Mouse (Mus musculus) frontal cortex, postnatal 14 days (tissue): ENCODE measurements around the gene Ywhae.

Experiments used
- DNase-seq, 2 experiments: peaks; one replicate each; pipeline ENCODE4 v3.0.0; 2022; ENCODE audit warnings: low spot score in 2 of 2

Ywhae gene

GRCm38 (mm10) chr11:75737806-75738476 lies 5.3 kb downstream of the Ywhae start:
- no peak for DNase-seq

GRCm38 (mm10) chr11:75738477-75738821 lies 5.8 kb downstream of the Ywhae start:
- no peak for DNase-seq

DNA sequence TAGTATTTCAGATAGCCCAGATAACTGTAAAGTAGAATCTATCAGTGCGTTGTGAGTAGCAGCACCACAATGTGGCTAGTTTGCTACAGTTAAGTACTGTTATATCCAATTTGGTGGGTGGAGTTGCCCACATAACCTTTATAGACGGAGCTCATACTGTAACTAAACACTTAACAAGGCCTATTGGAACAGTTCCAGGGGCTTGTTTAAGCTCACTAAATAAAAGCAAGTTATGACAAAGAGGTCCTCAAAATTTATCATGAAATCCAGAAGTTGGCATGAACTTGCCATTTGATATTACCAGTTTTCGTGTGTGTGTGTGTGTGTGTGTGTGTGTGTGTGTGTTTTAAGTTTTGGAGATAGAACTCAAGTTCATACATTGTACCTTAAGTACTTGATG lies 7.5 kb downstream of the Ywhae start:
- no peak for DNase-seq

- DNase-seq, result no peak
Observed at GRCm38 (mm10) chr11:75741615-75742014, 8.9 kb downstream of the Ywhae start.

DNA sequence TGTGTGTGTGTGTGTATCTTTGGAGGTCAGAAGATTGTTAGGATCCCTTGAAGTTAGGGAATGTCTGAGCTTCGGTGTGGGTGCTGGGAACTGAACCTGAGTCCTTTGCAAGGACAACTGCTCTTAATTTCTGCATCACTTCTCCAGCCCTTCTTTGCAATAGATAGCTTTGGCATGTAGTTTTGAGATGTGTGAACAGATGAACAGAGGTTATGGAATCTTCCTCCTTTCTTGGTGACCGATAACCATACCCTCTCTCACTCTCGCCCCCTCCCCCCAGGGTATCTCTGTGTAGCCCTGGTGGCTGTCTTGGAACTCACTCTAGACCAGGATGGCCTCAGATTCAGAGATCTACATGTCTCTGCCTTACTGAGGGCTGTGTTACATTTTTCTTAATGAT lies 12.1 kb downstream of the Ywhae start:
- DNase-seq, result no peak

- no peak for DNase-seq
Observed at GRCm38 (mm10) chr11:75750537-75750936, 17.9 kb downstream of the Ywhae start.

DNA sequence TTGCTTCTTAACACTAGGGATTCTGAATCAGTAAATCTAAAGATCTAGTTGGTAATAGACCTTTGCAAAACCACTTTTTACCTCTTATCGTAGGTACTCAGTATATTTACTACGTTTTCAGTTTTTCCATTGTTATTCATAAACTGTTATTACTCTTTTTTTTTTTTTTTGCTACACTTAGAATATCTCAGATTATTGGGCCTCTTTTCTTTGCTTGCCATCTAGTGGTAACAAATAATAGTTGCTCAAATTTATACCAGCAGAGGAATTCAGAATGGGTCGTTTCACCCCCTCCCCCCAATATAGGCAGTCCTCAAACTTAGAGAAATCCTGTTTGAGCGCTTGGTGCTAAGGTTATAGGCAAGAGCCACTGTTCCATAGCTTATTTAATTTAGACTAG lies 18.4 kb downstream of the Ywhae start:
- DNase-seq, result no peak

- DNase-seq, result no peak
Observed at GRCm38 (mm10) chr11:75756687-75757086, 24.0 kb downstream of the Ywhae start.

DNA sequence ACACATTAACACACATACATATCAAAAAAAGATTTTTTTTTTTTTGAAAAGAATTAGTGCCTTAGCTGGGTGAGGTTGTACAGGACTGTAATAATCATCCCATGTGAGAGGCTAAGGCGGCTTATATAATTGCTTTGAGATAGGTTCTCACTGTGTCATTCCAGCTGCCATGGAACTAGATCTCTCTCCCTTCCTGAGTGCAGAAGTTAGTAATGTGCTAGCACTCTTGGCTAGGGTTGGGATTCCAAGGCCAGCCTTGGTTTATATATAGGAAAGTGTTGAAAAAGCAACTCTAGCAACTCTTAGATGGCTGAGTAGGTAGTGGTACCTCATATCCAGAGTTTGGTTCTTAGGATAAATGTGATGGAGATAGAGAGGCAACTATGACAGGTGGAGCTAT lies 25.9 kb downstream of the Ywhae start:
- DNase-seq, result no peak

DNA sequence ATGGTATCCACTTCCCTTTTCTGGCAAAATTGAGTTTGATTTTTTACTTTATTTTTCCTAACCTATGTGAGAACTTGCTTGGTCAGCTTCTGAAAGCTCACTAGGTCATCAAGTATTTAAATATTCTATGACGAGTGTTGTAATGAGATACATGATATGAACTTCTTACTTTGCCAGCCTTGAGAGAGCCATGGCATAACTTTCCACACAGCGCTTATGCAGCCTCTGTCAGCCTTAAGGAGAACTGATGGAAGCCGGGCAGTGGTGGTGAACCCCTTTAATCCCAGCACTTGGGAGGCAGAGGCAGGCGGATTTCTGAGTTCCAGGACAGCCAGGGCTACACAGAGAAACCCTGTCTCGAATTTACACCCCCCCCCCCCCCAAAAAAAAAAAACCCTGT lies 28.1 kb downstream of the Ywhae start:
- no peak for DNase-seq

DNA sequence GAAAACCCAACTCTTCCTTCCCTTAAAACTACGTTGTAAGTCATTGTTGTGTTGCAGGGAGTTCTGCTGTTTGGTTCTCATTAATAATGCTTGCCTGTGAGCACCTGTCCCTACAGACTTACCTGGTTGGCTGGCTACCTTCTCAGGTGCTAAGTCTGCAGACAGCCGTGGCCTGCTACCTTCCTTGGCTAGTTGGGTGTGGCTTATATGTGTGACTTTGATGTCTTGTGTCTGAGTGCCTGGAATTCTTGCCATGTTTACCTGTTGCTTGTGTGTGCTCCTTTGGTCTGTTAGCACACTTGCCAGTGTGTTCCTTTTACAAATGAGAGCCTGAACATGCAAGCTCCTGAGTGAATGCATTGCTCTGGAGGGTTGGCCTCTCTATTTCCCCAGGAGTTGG lies 30.0 kb downstream of the Ywhae start:
- DNase-seq, result no peak

DNA sequence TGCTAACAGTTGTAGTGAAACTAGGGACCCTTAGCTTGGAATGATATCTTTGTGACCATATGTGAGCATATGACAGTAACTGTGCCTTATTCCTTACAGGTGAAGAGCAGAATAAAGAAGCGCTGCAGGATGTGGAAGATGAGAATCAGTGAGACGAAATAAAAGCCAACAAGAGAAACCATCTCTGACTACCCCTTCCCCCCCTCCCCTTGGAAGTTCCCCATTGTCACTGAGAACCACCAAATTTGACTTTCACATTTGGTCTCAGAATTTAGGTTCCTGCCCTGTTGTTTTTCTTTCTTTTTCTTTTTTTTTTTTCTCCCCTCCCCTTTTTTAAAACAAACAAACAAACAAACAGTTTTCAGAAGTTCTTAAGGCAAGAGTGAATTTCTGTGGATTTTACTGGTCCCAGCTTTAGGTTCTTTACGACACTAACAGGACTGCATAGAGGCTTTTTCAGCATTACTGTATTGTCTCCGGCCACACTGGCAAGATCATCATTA lies 31.9 kb downstream of the Ywhae start:
- no peak for DNase-seq

- no peak for DNase-seq
Observed at GRCm38 (mm10) chr11:75765161-75765560, 32.5 kb downstream of the Ywhae start.

GRCm38 (mm10) chr11:75767014-75767413 lies 34.3 kb downstream of the Ywhae start:
- no peak for DNase-seq

DNA sequence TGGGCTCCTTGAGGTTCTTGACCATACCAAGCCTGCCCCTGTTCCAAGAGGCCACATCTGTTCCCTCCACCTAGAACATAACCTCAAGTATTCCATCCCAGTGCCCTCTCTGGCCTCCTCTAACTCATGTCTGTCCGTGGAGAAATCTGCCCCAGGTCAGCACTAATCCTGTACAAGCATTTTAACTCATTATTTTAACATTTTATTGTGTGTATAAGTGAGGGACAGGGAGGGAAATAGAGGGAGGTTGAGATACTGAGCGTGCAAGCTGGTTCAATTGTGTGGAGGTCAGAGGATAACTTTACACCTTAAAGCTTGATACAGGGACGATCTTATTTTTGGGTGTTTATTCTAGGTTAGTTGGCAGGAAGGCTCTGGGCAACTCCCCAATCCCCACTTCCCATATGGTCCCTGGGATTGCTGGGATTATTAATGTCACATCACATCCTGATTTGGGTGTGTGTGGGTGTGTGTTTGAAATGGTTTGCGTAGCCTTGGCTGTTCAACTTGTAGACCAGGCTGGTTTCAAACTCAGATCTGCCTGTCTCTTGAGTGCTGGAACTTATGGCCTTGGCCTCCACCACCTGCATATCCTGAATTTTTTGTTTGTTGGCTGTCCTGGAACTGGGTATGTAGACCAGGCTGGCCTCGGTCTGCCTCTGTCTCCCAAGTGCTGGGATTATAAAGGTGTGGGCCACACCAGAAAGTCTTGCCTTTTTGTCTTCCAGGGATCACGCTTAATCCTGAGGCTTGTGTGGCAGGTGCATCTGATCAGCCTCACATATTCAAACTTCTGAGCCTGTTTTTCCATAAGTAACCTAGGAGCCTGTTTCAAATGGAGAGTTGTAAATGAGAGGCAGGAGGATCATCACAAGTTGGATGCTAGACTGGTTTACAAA lies 35.7 kb downstream of the Ywhae start:
- no peak for DNase-seq

- peak; percentile 60 to 66 for DNase-seq
Observed at GRCm38 (mm10) chr11:75769206-75769605, 36.5 kb downstream of the Ywhae start.

GRCm38 (mm10) chr11:75772562-75772961 lies 39.9 kb downstream of the Ywhae start:
- no peak for DNase-seq

GRCm38 (mm10) chr11:75775919-75776318 lies 43.2 kb downstream of the Ywhae start:
- DNase-seq, result no peak

DNA sequence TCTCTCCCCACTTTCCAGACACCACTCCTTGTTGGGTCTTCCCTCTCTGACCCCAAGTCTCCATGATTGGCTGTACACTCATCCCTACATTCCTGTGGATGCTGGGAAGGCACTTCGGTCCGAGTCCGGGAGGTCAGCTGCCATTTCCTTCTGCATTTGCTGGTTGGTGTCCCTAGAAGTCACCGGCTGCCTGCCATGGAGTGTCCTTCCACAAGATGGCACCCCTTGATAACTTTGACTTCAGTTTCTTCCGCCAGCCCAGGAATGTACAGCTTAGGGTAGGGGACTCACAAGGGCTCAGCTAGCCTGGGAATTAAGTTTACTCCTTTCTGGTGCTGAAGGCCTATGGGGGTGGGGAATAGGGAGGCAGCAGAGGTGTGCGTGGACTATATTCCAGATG lies 49.2 kb downstream of the Ywhae start:
- peak in 1 of 2 experiments; percentile 62 for DNase-seq

- DNase-seq, result no peak
Observed at GRCm38 (mm10) chr11:75783799-75784198, 51.1 kb downstream of the Ywhae start.

- no peak for DNase-seq
Observed at GRCm38 (mm10) chr11:75785897-75786296, 53.2 kb downstream of the Ywhae start.

DNA sequence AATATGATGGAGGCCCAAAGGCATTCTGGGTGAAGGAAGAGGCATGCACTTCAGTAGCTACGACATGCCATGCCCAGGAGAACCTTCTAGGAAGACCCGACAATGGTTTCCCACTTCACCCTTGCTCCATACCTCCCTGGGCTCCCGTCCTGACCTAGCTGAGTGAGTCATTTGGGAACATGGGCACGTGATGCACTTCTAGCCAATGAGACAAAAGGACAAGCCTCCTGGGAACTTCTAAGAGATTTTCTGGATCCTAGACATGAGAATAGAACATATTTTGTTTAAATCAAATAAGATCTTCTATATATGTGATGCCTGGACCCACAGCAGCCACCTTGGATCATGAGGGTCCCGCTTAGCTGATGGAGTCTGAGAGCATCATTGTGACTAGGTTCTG lies 59.9 kb downstream of the Ywhae start:
- no peak for DNase-seq

DNA sequence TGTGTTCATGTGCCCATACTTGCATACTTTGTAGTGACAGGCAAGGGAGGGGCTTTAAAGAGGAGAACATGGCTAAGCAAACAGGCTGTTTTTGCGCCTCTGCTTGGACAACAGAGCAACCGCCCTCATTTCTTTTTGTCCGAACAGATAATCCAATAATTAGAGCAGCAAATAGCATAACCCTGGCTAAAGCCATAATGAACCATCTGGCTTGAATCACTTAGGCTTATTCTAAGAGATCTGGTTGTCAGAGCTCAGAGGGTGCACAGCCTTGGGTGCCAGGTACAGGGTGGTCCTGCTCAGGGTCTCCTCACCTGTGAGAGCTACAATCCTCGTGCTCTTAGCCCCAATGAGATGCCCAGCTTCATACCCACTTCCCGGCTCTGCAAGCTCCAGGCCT lies 60.7 kb downstream of the Ywhae start:
- DNase-seq, result no peak
